Mouse (Mus musculus) liver, postnatal 0 days (tissue): Measurements from ENCODE around the gene Nup37. TPM values are rescaled to one million over a fixed set of nuclear protein-coding genes. Genes with fewer than 3 reads are reported as not detected.

Experiments used
- ATAC-seq: fragments of 200-750 bp; cut with Nextera tagmentation; 2 replicates; pipeline ENCODE4 v1.8.0; 2017; ENCODE audit warnings: mild to moderate bottlenecking, moderate library complexity
- DNase-seq: peaks from one replicate; pipeline ENCODE4 v3.0.0-alpha.2; 2016
- H3K27ac ChIP-seq: fragments of 300-500 bp; sonication (generic); 2 replicates; pipeline ENCODE4 v1.5.1; 2014; ENCODE audit warnings: antibody characterized with exemption, moderate library complexity, mild to moderate bottlenecking, low read depth
- H3K27me3 ChIP-seq: fragments of 300-500 bp; sonication (generic); 2 replicates; pipeline ENCODE4 v1.6.1; 2014; ENCODE audit warnings: low read length, control low read depth, mixed read lengths; ENCODE audit not compliant: insufficient read depth
- H3K36me3 ChIP-seq: fragments of 300-500 bp; sonication (generic); replicated peaks from 2 replicates; pipeline ENCODE4 v1.6.1; 2014; ENCODE audit warnings: mild to moderate bottlenecking, control low read depth, low read length, moderate library complexity, mixed read lengths; ENCODE audit not compliant: insufficient read depth
- H3K4me1 ChIP-seq: fragments of 300-500 bp; sonication (generic); 2 replicates; pipeline ENCODE4 v1.6.1; 2014; ENCODE audit warnings: antibody characterized with exemption, mild to moderate bottlenecking, control low read depth; ENCODE audit not compliant: insufficient read depth
- H3K4me2 ChIP-seq: fragments of 300-500 bp; sonication (generic); 2 replicates; pipeline ENCODE4 v1.6.1; 2014; ENCODE audit warnings: low read depth, mild to moderate bottlenecking, low read length, moderate library complexity, mixed read lengths
- H3K4me3 ChIP-seq: fragments of 300-500 bp; sonication (generic); 2 replicates; pipeline ENCODE4 v1.5.1; 2014; ENCODE audit warnings: low read depth, low read length
- H3K9ac ChIP-seq: fragments of 300-500 bp; sonication (generic); replicated peaks from 2 replicates; pipeline ENCODE4 v1.6.1; 2014; ENCODE audit warnings: mild to moderate bottlenecking, moderate library complexity
- H3K9me3 ChIP-seq: fragments of 300-500 bp; sonication (generic); 2 replicates; pipeline ENCODE4 v1.6.1; 2016; ENCODE audit warnings: mild to moderate bottlenecking, control low read depth, low read length, mixed read lengths
- CTCF ChIP-seq: sonication (generic); IDR thresholded peaks from 2 replicates; pipeline ENCODE4 v1.5.1; 2016; ENCODE audit warnings: antibody characterized with exemption, low read depth
- EP300 ChIP-seq: IDR thresholded peaks from 2 replicates; pipeline ENCODE4 v1.6.1; 2016; ENCODE audit warnings: antibody characterized with exemption, low read depth, mild to moderate bottlenecking
- WGBS: fragments of 180-500 bp; shearing (Covaris S2); extraction: QIAGEN DNeasy Blood & Tissue Kit; methylation state at CpG from one replicate; pipeline ENCODE4 v1.1.7; 2014; ENCODE audit not compliant: insufficient replicate concordance; 5-methylcytosine and 5-hydroxymethylcytosine counted together
- polyA plus RNA-seq: library from polyadenylated mRNA; unstranded; fragments of >200 nt; fragmentation: Nextera tagmentation; extraction: Ambion mirVana; gene quantifications from 2 replicates; pipeline ENCODE4 v1.2.1, GENCODE M21; 2015

The Nup37 gene
- polyA plus RNA-seq, 1 experiment from 2014 or later: 21.9 TPM

GRCm38 (mm10) chr10:88150381-88150780 lies 3.6 kb downstream of the Nup37 start:
- Histone ChIP-seq H3K4me1 (peaks cover 10% of the 10 kb centered on the region), H3K4me3 (no peak overlapping the region), H3K36me3 (peaks cover 29% of the 10 kb centered on the region), H3K27me3 (no peaks in the 10 kb centered on the region), H3K4me2 (no peak overlapping the region), H3K27ac (no peak overlapping the region), H3K9me3 (no peaks in the 10 kb centered on the region), H3K9ac (no peak overlapping the region)
- no peak for DNase-seq
- 81% methylated on average over 4 of the region's 4 CpGs for WGBS
- TF ChIP-seq EP300: no peak
- no peak for TF ChIP-seq CTCF
- ATAC-seq: no peak

- TF ChIP-seq EP300 (no peak), CTCF (no peak)
- DNase-seq (no peak), ATAC-seq (no peak)
- Histone ChIP-seq H3K4me1 (no peaks in the 10 kb centered on the region), H3K9ac (no peak overlapping the region), H3K36me3 (peaks cover 29% of the 10 kb centered on the region), H3K4me3 (no peak overlapping the region), H3K27ac (no peak overlapping the region), H3K4me2 (no peak overlapping the region), H3K9me3 (no peaks in the 10 kb centered on the region), H3K27me3 (no peaks in the 10 kb centered on the region)
- 78% methylated on average over 6 of the region's 6 CpGs for WGBS
Measured at GRCm38 (mm10) chr10:88151658-88152057, 4.9 kb downstream of the Nup37 start.

GRCm38 (mm10) chr10:88162096-88162495 lies 15.3 kb downstream of the Nup37 start:
- Histone ChIP-seq H3K27ac (no peak overlapping the region), H3K36me3 (peaks cover 20% of the 10 kb centered on the region)

DNA sequence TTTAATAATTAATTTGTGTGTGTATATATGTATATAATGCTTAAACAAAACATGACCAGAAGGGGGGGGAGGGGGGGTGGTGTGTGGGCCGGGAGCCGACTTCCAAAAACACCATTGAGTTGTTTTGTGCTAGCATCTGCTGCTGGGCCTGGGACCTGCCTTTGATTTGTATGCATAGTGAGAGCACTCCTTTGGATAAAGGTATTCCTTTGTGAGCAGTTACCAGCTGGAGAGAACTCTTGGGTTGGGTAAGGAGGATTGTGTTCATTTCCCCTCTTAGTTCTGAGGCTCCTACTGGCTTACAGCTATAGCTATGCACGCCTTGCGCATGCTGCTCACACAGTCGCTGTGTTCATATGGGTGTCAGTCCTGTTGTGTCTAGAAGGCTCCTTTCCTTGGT lies 15.9 kb downstream of the Nup37 start:
- WGBS: 93% methylated on average over 5 of the region's 5 CpGs
- H3K4me1 ChIP-seq: no peaks in the 10 kb centered on the region
- H3K27ac ChIP-seq: no peak overlapping the region
- no peak for TF ChIP-seq EP300
- TF ChIP-seq CTCF: no peak
- H3K27me3 ChIP-seq: no peaks in the 10 kb centered on the region
- no peak overlapping the region for H3K4me2 ChIP-seq
- no peak for ATAC-seq
- peaks cover 20% of the 10 kb centered on the region for H3K36me3 ChIP-seq
- no peaks in the 10 kb centered on the region for H3K9me3 ChIP-seq
- no peak for DNase-seq
- H3K4me3 ChIP-seq: no peak overlapping the region
- H3K9ac ChIP-seq: no peak overlapping the region

More at GRCm38 (mm10) chr10:88162096-88162495, 15.3 kb downstream of the Nup37 start:
- no peak overlapping the region for H3K4me2 ChIP-seq
- H3K9me3 ChIP-seq: no peaks in the 10 kb centered on the region
- H3K9ac ChIP-seq: no peak overlapping the region
- no peak for DNase-seq
- H3K4me1 ChIP-seq: no peaks in the 10 kb centered on the region
- H3K4me3 ChIP-seq: no peak overlapping the region
- TF ChIP-seq CTCF (no peak), EP300 (no peak)
- H3K27me3 ChIP-seq: no peaks in the 10 kb centered on the region
- ATAC-seq: no peak
- 89% methylated on average over 2 of the region's 2 CpGs for WGBS

DNA sequence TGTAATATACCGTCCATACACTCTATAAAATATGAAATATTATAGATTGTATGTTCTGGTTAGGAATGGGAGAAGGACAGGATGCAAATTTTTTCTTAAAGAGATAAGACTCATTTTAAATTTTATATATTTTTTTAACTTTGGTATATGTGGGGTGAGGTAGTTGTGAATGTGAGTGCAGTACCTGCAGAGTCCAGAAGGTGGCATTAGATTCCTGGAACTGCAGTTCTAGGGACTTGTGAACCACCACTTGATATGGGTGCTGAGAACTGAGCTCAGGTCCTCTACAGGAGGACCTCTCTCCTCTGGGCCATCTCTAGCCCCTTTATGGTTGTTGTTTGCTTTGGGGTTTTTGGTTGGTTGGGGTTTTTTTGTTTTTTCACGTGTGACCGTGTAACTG lies 19.4 kb downstream of the Nup37 start:
- no peaks in the 10 kb centered on the region for H3K9me3 ChIP-seq
- H3K27me3 ChIP-seq: no peaks in the 10 kb centered on the region
- peak; percentile 43 for TF ChIP-seq CTCF
- TF ChIP-seq EP300: no peak
- H3K36me3 ChIP-seq: peaks cover 13% of the 10 kb centered on the region
- no peak overlapping the region for H3K4me2 ChIP-seq
- no peak overlapping the region for H3K27ac ChIP-seq
- peaks cover 2% of the 10 kb centered on the region; the same call in 1 of the 2 replicates for H3K4me1 ChIP-seq
- ATAC-seq: no peak
- no peak overlapping the region for H3K4me3 ChIP-seq
- H3K9ac ChIP-seq: no peak overlapping the region
- WGBS: 89% methylated on average over 3 of the region's 3 CpGs
- DNase-seq: no peak

GRCm38 (mm10) chr10:88167438-88168077 lies 20.8 kb downstream of the Nup37 start:
- no peak for TF ChIP-seq CTCF
- TF ChIP-seq EP300: no peak
- DNase-seq: no peak
- no peak overlapping the region for H3K4me3 ChIP-seq
- peaks cover 5% of the 10 kb centered on the region; the same call in 1 of the 2 replicates for H3K36me3 ChIP-seq
- peak overlapping the region; percentile 14 for H3K4me2 ChIP-seq
- H3K4me1 ChIP-seq: peaks cover 2% of the 10 kb centered on the region; the same call in 1 of the 2 replicates
- no peaks in the 10 kb centered on the region for H3K27me3 ChIP-seq
- 0 out of 2 replicates have a peak, but pooled peaks have one; percentile 27 for ATAC-seq
- no peak overlapping the region for H3K9ac ChIP-seq
- no peaks in the 10 kb centered on the region for H3K9me3 ChIP-seq
- WGBS: 58% methylated on average over 7 of the region's 7 CpGs
- 0 out of 2 replicates have a peak overlapping the region, but pooled peaks have one; percentile 34 for H3K27ac ChIP-seq
